Mouse (Mus musculus): ENCODE measurements around the gene Lipk.

Lipk gene

GRCm38 (mm10) chr19:34008002-34008401 lies at the start of gene Lipk:
Lipk (plus strand) TSS chr19:34008290.
- DNase-seq (ENCODE audit: inconsistent age in 2 of 2, low spot score in 1 of 2): peak in 1 of 2 experiments; percentile 20

GRCm38 (mm10) chr19:33960887-33961286 lies 47.2 kb upstream of the Lipk start, which contains the start of gene Lipf:
Lipf (plus strand) TSS chr19:33961187.
- no peak for DNase-seq (ENCODE audit: inconsistent age in 2 of 2, low spot score in 1 of 2)

DNA sequence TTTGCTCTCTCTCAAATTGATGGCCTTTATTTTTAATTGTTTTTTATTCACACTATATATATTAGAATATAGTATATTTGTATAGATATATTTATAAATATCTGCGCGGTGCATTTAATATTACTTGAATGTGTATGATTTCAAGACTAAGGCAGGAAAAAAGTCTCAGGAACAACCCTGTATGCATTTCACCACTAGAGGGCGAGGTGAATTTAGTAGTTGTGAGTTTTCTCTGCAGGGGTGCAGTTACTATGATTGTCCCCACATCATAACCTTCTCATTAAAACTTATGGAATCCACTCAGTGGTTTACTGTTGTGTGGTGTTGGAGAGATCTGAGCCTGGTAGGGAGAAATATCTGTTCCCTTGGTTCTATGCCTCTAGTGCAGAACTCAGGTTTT lies 29.1 kb upstream of the Lipk start:
- DNase-seq (ENCODE audit: inconsistent age in 2 of 2, low spot score in 1 of 2): peak in 1 of 2 experiments; percentile 59

- no peak for DNase-seq (ENCODE audit: inconsistent age in 2 of 2, low spot score in 1 of 2)
These were observed 25.0 kb upstream of the Lipk start for GRCm38 (mm10) chr19:33983043-33983442.

GRCm38 (mm10) chr19:34021440-34022172 lies 13.5 kb downstream of the Lipk start:
- peak in 1 of 2 experiments; percentile 18 for DNase-seq (ENCODE audit: inconsistent age in 2 of 2, low spot score in 1 of 2)

DNA sequence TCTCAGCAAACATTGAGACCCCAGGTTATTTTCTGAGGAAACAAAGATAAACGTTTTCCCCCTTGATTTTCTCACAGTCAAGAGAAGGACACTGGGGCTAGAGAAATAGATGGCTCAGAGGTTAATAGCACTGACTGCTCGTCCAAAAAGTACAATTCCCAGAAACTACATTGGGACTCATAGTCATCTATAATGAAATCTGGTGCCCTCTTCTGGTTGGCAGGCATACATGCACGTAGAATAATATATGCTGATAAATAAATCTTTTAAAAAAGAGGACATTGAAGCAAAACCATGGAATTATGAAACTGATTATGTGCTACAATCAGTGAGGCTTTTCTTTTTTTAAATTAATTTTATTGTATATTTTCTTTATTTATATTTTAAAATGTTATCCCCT lies 14.7 kb downstream of the Lipk start:
- DNase-seq (ENCODE audit: inconsistent age in 2 of 2, low spot score in 1 of 2): peak in 1 of 2 experiments; percentile 43

DNA sequence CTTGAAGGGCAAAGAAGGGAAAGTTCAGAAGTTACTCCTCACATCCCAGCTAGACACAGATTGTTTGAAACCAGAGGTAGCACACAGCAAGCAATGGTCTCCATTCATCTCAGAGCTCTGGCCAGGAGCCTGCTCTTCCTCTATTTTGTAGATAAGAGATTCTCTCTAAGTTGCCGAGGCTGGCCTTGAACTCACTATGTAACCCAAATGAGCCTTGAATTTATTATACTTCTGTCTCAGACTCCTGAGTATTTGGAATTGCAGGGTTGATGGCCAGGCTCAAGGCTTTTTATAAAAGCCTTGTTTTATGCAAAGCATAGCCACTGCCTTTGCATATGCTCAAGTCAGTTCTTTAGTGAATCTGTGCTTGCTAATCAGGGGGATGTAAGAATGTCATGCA lies 31.6 kb downstream of the Lipk start:
- DNase-seq (ENCODE audit: inconsistent age in 2 of 2, low spot score in 1 of 2): peak; percentile 47 to 80

- DNase-seq (ENCODE audit: inconsistent age in 2 of 2, low spot score in 1 of 2): peak; percentile 73 to 85
These were observed 34.9 kb downstream of the Lipk start for GRCm38 (mm10) chr19:34043008-34043407.

GRCm38 (mm10) chr19:34049371-34050039 lies 41.4 kb downstream of the Lipk start:
- DNase-seq (ENCODE audit: inconsistent age in 2 of 2, low spot score in 1 of 2): peak in 1 of 2 experiments; percentile 20

DNA sequence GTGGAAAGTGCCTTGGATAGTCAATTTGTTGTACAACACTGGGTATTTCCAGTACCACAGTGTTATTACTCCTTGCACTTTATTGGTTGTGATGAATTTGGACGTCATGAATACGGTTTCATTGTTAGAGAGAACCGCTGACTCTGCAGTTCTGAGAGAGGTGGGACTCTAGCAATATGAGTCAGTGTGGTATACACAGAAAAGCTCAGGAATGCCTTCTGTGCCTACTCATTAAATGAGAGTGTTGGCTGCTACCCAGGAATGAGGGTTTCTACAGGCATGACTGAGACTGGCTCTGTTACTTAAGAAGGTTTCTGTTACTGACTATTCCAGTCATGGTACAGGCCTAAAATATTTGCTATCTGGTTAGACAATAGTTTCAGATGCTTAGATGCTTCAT lies 43.4 kb downstream of the Lipk start:
- peak in 1 of 2 experiments; percentile 23 for DNase-seq (ENCODE audit: inconsistent age in 2 of 2, low spot score in 1 of 2)

DNA sequence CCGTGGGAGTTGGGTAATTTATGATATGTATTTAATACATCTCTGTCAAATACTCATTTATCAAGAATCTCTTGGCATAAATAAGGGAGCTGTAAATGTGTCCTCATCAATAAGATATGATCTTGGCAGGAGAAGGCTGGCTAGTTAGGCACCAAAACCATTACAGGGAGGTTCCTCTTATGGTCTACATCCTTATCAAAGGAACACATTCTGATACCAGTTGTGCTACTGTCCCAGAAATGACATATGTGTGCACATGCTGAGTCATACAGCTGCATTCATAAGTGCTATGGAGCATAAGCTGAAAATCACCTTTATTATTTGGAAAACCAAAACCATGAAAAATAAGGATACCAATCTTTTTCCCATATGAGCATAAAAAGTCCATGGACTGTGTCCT lies 55.5 kb downstream of the Lipk start:
- DNase-seq (ENCODE audit: inconsistent age in 2 of 2, low spot score in 1 of 2): no peak

- DNase-seq (ENCODE audit: inconsistent age in 2 of 2, low spot score in 1 of 2): no peak
These were observed 56.0 kb downstream of the Lipk start for GRCm38 (mm10) chr19:34064059-34064458.

- DNase-seq (ENCODE audit: inconsistent age in 2 of 2, low spot score in 1 of 2): peak in 1 of 2 experiments; percentile 61
These were observed 58.8 kb downstream of the Lipk start, which contains the start of gene Lipn for GRCm38 (mm10) chr19:34066779-34067472. Lipn (plus strand) TSS chr19:34067358.

GRCm38 (mm10) chr19:34074239-34074638 lies 66.1 kb downstream of the Lipk start:
- DNase-seq (ENCODE audit: inconsistent age in 2 of 2, low spot score in 1 of 2): no peak

GRCm38 (mm10) chr19:34078130-34078529 lies 70.0 kb downstream of the Lipk start:
- DNase-seq (ENCODE audit: inconsistent age in 2 of 2, low spot score in 1 of 2): no peak

- no peak for DNase-seq (ENCODE audit: inconsistent age in 2 of 2, low spot score in 1 of 2)
These were observed 81.1 kb downstream of the Lipk start for GRCm38 (mm10) chr19:34089011-34089680.

GRCm38 (mm10) chr19:34095381-34095780 lies 87.3 kb downstream of the Lipk start:
- no peak for DNase-seq (ENCODE audit: inconsistent age in 2 of 2, low spot score in 1 of 2)

GRCm38 (mm10) chr19:34096228-34096627 lies 88.1 kb downstream of the Lipk start:
- DNase-seq (ENCODE audit: inconsistent age in 2 of 2, low spot score in 1 of 2): peak in 1 of 2 experiments; percentile 51

All from adrenal gland, adult (tissue).